Comparison of ENCODE assay signal across 16 mouse cellular contexts in genomic region chr16:40710068-40710467, GRCm38 (mm10).
A peak's percentile ranks its signal among the peaks of the same experiment; 100 is the strongest.
DNase-seq lines count a peak whose midpoint lies in the region; ATAC-seq and TF ChIP-seq lines count a peak whose summit lies in the region.
"Had no signal": no experiment of that assay in that cellular context is flagged by ENCODE, and none has a peak within 500 bp of the region (broad histone marks: within the 10 kb centered on the region; RNA-seq: fewer than 3 reads in every experiment).

No protein-coding gene starts in this region.

- H3K4me3 ChIP-seq in forebrain, embryonic 16.5 days (replicated peaks; ENCODE audit: low read length), result no peak overlapping the region
- no peak overlapping the region for H3K4me3 ChIP-seq in forebrain, embryonic 13.5 days
- no peak overlapping the region for H3K4me3 ChIP-seq in embryonic facial prominence, embryonic 14.5 days (ENCODE audit: low read depth, low read length)
- no peak overlapping the region for H3K4me3 ChIP-seq in liver, embryonic 12.5 days
- no peak overlapping the region for H3K4me3 ChIP-seq in midbrain, postnatal 0 days (ENCODE audit: low read depth, low read length)
- H3K4me3 ChIP-seq: embryonic facial prominence, embryonic 15.5 days; limb, embryonic 10.5 days; lung, embryonic 15.5 days had no signal

- 66% methylated on average over 3 of the region's 3 CpGs for WGBS in forebrain, embryonic 16.5 days
- WGBS in forebrain, embryonic 13.5 days, result 72% methylated on average over 3 of the region's 3 CpGs
- 61% methylated on average over 3 of the region's 3 CpGs for WGBS in embryonic facial prominence, embryonic 14.5 days
- 54% methylated on average over 3 of the region's 3 CpGs for WGBS in liver, embryonic 12.5 days (ENCODE audit: insufficient replicate concordance)
- WGBS in midbrain, postnatal 0 days, result 52% methylated on average over 3 of the region's 3 CpGs

- H3K27ac ChIP-seq in forebrain, embryonic 16.5 days (ENCODE audit: low read length), result no peak overlapping the region
- H3K27ac ChIP-seq in forebrain, embryonic 13.5 days, result no peak overlapping the region
- H3K27ac ChIP-seq in embryonic facial prominence, embryonic 14.5 days (replicated peaks; ENCODE audit: low read depth, low read length), result no peak overlapping the region
- peak overlapping the region; percentile 82 for H3K27ac ChIP-seq in liver, embryonic 12.5 days
- H3K27ac ChIP-seq in midbrain, postnatal 0 days (ENCODE audit: low read depth, low read length), result no peak overlapping the region
- H3K27ac ChIP-seq: embryonic facial prominence, embryonic 15.5 days; limb, embryonic 10.5 days; lung, embryonic 15.5 days had no signal

- no peaks in the 10 kb centered on the region for H3K27me3 ChIP-seq in forebrain, embryonic 16.5 days (replicated peaks; ENCODE audit: control insufficient read depth, insufficient read depth, low read length)
- H3K27me3 ChIP-seq in forebrain, embryonic 13.5 days, result no peaks in the 10 kb centered on the region
- H3K27me3 ChIP-seq in embryonic facial prominence, embryonic 14.5 days (replicated peaks; ENCODE audit: control insufficient read depth, insufficient read depth, low read length), result no peaks in the 10 kb centered on the region
- no peaks in the 10 kb centered on the region for H3K27me3 ChIP-seq in liver, embryonic 12.5 days (replicated peaks)
- H3K27me3 ChIP-seq in midbrain, postnatal 0 days (ENCODE audit: insufficient read depth, low read length), result no peaks in the 10 kb centered on the region
- H3K27me3 ChIP-seq: embryonic facial prominence, embryonic 15.5 days; lung, embryonic 15.5 days had no signal

- no peak overlapping the region for H3K4me2 ChIP-seq in forebrain, embryonic 16.5 days (ENCODE audit: low read length)
- no peak overlapping the region for H3K4me2 ChIP-seq in forebrain, embryonic 13.5 days
- H3K4me2 ChIP-seq in embryonic facial prominence, embryonic 14.5 days (ENCODE audit: low read depth, low read length), result no peak overlapping the region
- H3K4me2 ChIP-seq in liver, embryonic 12.5 days, result peak overlapping the region; percentile 46
- no peak overlapping the region for H3K4me2 ChIP-seq in midbrain, postnatal 0 days (ENCODE audit: low read depth, low read length, poor library complexity, severe bottlenecking)
- H3K4me2 ChIP-seq: embryonic facial prominence, embryonic 15.5 days; lung, embryonic 15.5 days had no signal

- TF ChIP-seq CTCF in midbrain, postnatal 0 days (IDR thresholded peaks at IDR 0.05), result no peak

- ATAC-seq in forebrain, embryonic 16.5 days, result 0 out of 2 replicates have a peak, but pooled peaks have one; percentile 31
- ATAC-seq in forebrain, embryonic 13.5 days, result no peak
- peak; percentile 72 for ATAC-seq in embryonic facial prominence, embryonic 14.5 days (ENCODE audit: low read depth)
- peak; percentile 59 for ATAC-seq in liver, embryonic 12.5 days
- no peak for ATAC-seq in midbrain, postnatal 0 days (ENCODE audit: low FRiP score)
- ATAC-seq in megakaryocyte progenitor cell, adult 5-6 weeks (replicated peaks; ENCODE audit: poor library complexity), result no peak

- peaks cover 15% of the 10 kb centered on the region for H3K4me1 ChIP-seq in forebrain, embryonic 16.5 days (replicated peaks; ENCODE audit: control insufficient read depth, insufficient read depth, low read length)
- peaks cover 25% of the 10 kb centered on the region for H3K4me1 ChIP-seq in forebrain, embryonic 13.5 days
- peaks cover 3% of the 10 kb centered on the region for H3K4me1 ChIP-seq in embryonic facial prominence, embryonic 14.5 days (ENCODE audit: control insufficient read depth, insufficient read depth, low read length)
- peaks cover 31% of the 10 kb centered on the region for H3K4me1 ChIP-seq in liver, embryonic 12.5 days
- H3K4me1 ChIP-seq in midbrain, postnatal 0 days (ENCODE audit: insufficient read depth, low read length), result no peaks in the 10 kb centered on the region
- H3K4me1 ChIP-seq: embryonic facial prominence, embryonic 15.5 days; limb, embryonic 10.5 days; lung, embryonic 15.5 days had no signal

- no peaks in the 10 kb centered on the region for H3K36me3 ChIP-seq in forebrain, embryonic 16.5 days (ENCODE audit: control insufficient read depth, insufficient read depth)
- H3K36me3 ChIP-seq in forebrain, embryonic 13.5 days (ENCODE audit: poor library complexity, severe bottlenecking), result no peaks in the 10 kb centered on the region
- no peaks in the 10 kb centered on the region for H3K36me3 ChIP-seq in embryonic facial prominence, embryonic 14.5 days (ENCODE audit: control insufficient read depth, insufficient read depth, low read length)
- H3K36me3 ChIP-seq in liver, embryonic 12.5 days, result no peaks in the 10 kb centered on the region
- H3K36me3 ChIP-seq in midbrain, postnatal 0 days (ENCODE audit: insufficient read depth, low read length), result no peaks in the 10 kb centered on the region
- H3K36me3 ChIP-seq: embryonic facial prominence, embryonic 15.5 days; limb, embryonic 10.5 days; lung, embryonic 15.5 days had no signal

- H3K9me3 ChIP-seq in forebrain, embryonic 16.5 days (ENCODE audit: control insufficient read depth, low read length), result no peaks in the 10 kb centered on the region
- no peaks in the 10 kb centered on the region for H3K9me3 ChIP-seq in forebrain, embryonic 13.5 days (replicated peaks)
- no peaks in the 10 kb centered on the region for H3K9me3 ChIP-seq in embryonic facial prominence, embryonic 14.5 days (ENCODE audit: control insufficient read depth, low read length)
- H3K9me3 ChIP-seq in liver, embryonic 12.5 days (replicated peaks), result no peaks in the 10 kb centered on the region
- no peaks in the 10 kb centered on the region for H3K9me3 ChIP-seq in midbrain, postnatal 0 days (ENCODE audit: low read length)
- H3K9me3 ChIP-seq: embryonic facial prominence, embryonic 15.5 days; limb, embryonic 10.5 days; lung, embryonic 15.5 days had no signal

- DNase-seq in embryonic facial prominence, embryonic 14.5 days (ENCODE audit: low spot score), result peak; percentile 22
- DNase-seq in midbrain, postnatal 0 days (ENCODE audit: low spot score), result peak; percentile 32
- no peak for DNase-seq in heart, adult 11 months
- DNase-seq in layer of hippocampus, postnatal 14 days (ENCODE audit: low spot score in 2 of 2), result no peak
- DNase-seq: adrenal gland, postnatal 10 days; cerebellum, adult 9-11 months; gastrocnemius, postnatal 36 days; kidney, postnatal 25 days; thymus, adult 18-20 months had no signal

- H3K9ac ChIP-seq in forebrain, embryonic 16.5 days (replicated peaks; ENCODE audit: low read depth, low read length), result no peak overlapping the region
- H3K9ac ChIP-seq in forebrain, embryonic 13.5 days, result no peak overlapping the region
- no peak overlapping the region for H3K9ac ChIP-seq in embryonic facial prominence, embryonic 14.5 days (ENCODE audit: low read depth, low read length)
- no peak overlapping the region for H3K9ac ChIP-seq in liver, embryonic 12.5 days
- no peak overlapping the region for H3K9ac ChIP-seq in midbrain, postnatal 0 days (replicated peaks; ENCODE audit: low read length, poor library complexity, severe bottlenecking)
- H3K9ac ChIP-seq: embryonic facial prominence, embryonic 15.5 days; lung, embryonic 15.5 days had no signal

Comparison
In these comparisons a context has a peak if more than half of its experiments do, and no peak if none do; other contexts are left out.
1. ATAC-seq: peak in forebrain, embryonic 16.5 days (single experiment), embryonic facial prominence, embryonic 14.5 days (single experiment) and liver, embryonic 12.5 days (single experiment); none in forebrain, embryonic 13.5 days (single experiment), midbrain, postnatal 0 days (single experiment) and megakaryocyte progenitor cell, adult 5-6 weeks (single experiment).
2. DNase-seq: peak in embryonic facial prominence, embryonic 14.5 days (single experiment) and midbrain, postnatal 0 days (single experiment); none in heart, adult 11 months (single experiment) and layer of hippocampus, postnatal 14 days (0 of 2).